Mouse (Mus musculus): ENCODE measurements around the gene Pard6b.

Gene Pard6b

GRCm38 (mm10) chr2:168080431-168081246, at the start of gene Pard6b:
Gene Pard6b, plus strand, starts transcription at chr2:168081004.
- no peak for TF ChIP-seq GATA4 (IDR thresholded peaks at IDR 0.05; ENCODE audit: insufficient replicate concordance, low read length)

- TF ChIP-seq GATA4 (IDR thresholded peaks at IDR 0.05; ENCODE audit: insufficient replicate concordance, low read length): no peak
Observed at GRCm38 (mm10) chr2:168031842-168032241, 49.0 kb upstream of the Pard6b start.

- no peak for TF ChIP-seq GATA4 (IDR thresholded peaks at IDR 0.05; ENCODE audit: insufficient replicate concordance, low read length)
Observed at GRCm38 (mm10) chr2:168033905-168034304, 46.9 kb upstream of the Pard6b start.

- no peak for TF ChIP-seq GATA4 (IDR thresholded peaks at IDR 0.05; ENCODE audit: insufficient replicate concordance, low read length)
Observed at GRCm38 (mm10) chr2:168035907-168036306, 44.9 kb upstream of the Pard6b start.

- TF ChIP-seq GATA4 (IDR thresholded peaks at IDR 0.05; ENCODE audit: insufficient replicate concordance, low read length): no peak
Observed at GRCm38 (mm10) chr2:168037063-168037462, 43.7 kb upstream of the Pard6b start.

- no peak for TF ChIP-seq GATA4 (IDR thresholded peaks at IDR 0.05; ENCODE audit: insufficient replicate concordance, low read length)
Observed at GRCm38 (mm10) chr2:168040751-168041150, 40.1 kb upstream of the Pard6b start.

GRCm38 (mm10) chr2:168042019-168042418, 38.8 kb upstream of the Pard6b start:
- no peak for TF ChIP-seq GATA4 (IDR thresholded peaks at IDR 0.05; ENCODE audit: insufficient replicate concordance, low read length)

- TF ChIP-seq GATA4 (IDR thresholded peaks at IDR 0.05; ENCODE audit: insufficient replicate concordance, low read length): no peak
Observed at GRCm38 (mm10) chr2:168044681-168045287, 36.0 kb upstream of the Pard6b start.

- TF ChIP-seq GATA4 (IDR thresholded peaks at IDR 0.05; ENCODE audit: insufficient replicate concordance, low read length): no peak
Observed at GRCm38 (mm10) chr2:168045357-168045756, 35.4 kb upstream of the Pard6b start.

- no peak for TF ChIP-seq GATA4 (IDR thresholded peaks at IDR 0.05; ENCODE audit: insufficient replicate concordance, low read length)
Observed at GRCm38 (mm10) chr2:168045771-168046170, 35.0 kb upstream of the Pard6b start.

GRCm38 (mm10) chr2:168046467-168046866, 34.3 kb upstream of the Pard6b start:
- no peak for TF ChIP-seq GATA4 (IDR thresholded peaks at IDR 0.05; ENCODE audit: insufficient replicate concordance, low read length)

GRCm38 (mm10) chr2:168049002-168049635, 31.7 kb upstream of the Pard6b start:
- no peak for TF ChIP-seq GATA4 (IDR thresholded peaks at IDR 0.05; ENCODE audit: insufficient replicate concordance, low read length)

- TF ChIP-seq GATA4 (IDR thresholded peaks at IDR 0.05; ENCODE audit: insufficient replicate concordance, low read length): peak; percentile 100
Observed at GRCm38 (mm10) chr2:168050000-168050942, 30.5 kb upstream of the Pard6b start.

GRCm38 (mm10) chr2:168052156-168052555, 28.6 kb upstream of the Pard6b start:
- no peak for TF ChIP-seq GATA4 (IDR thresholded peaks at IDR 0.05; ENCODE audit: insufficient replicate concordance, low read length)

GRCm38 (mm10) chr2:168052689-168053088, 28.1 kb upstream of the Pard6b start:
- TF ChIP-seq GATA4 (IDR thresholded peaks at IDR 0.05; ENCODE audit: insufficient replicate concordance, low read length): no peak

Data from liver, adult (tissue).